Mouse (Mus musculus) left cerebral cortex, postnatal 10 days (tissue): ENCODE results near the gene Hormad1. TPM values are rescaled to one million over a fixed set of nuclear protein-coding genes. Genes with fewer than 3 reads are reported as not detected.

Experiments used
- DNase-seq, 2 experiments: peaks; one replicate each; pipeline ENCODE4 v3.0.0; 2021 to 2022; ENCODE audit warnings: low spot score in 2 of 2, mixed read lengths in 1 of 2; ENCODE audit errors: extremely low spot score in 1 of 2
- intact Hi-C: fragments of 180-260 bp; cut with DNase I; formaldehyde crosslinking; loops from one replicate; pipeline ENCODE4 v1.15.1; 2025
- total RNA-seq, 2 experiments: library from RNA; stranded (reverse); gene quantifications; 2 replicates each; pipeline ENCODE4 v1.2.3; 2021

Hormad1 gene
- total RNA-seq, 2 experiments from 2014 or later = not detected

DNA sequence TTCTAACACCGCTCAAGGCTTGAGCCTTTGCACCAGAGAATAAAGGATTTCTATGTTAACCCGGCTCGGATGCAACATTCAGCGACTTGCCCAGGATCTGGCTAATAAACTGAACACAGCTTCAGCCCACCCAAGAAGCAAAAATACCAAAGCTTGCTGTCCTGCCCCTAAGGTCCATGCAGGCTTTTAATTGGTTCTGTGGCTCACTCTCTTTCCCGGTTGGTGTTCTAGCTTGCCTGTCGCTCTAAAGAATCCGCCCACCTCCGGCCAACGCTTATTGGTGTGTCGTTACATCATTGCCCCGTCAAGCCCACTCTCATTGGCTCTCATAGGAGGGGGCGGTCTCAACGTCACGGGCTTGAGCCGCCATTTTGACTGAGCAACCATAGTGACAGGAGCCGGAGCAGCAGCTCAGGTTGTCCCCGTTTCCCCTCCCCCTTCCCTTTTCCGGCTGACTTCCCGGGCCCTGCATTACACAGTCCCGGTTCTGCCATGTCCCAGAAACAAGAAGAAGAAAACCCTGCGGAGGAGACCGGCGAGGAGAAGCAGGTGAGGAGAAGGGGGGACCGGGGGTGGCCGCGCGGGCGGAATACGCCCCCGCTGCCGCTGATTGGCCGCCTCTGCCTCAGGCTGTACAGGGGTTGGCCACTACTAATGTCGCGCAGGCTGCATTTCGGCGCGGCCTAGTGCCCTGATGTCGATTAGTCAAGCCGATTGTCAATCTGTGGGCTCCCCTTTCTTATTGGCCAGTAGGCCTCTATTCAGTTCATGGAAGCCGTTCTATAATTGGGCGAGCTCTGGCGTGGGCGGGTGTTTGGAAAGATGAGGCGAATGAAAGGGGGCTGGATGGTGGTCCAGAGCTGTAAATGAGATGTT, 65.4 kb downstream of the Hormad1 start, which contains the start of gene Ensa:
Gene Ensa, plus strand, starts transcription at position 366 of the 876 bp plus-strand sequence.
- DNase-seq = peak; percentile 99
- intact Hi-C loops = loop anchor here (10.0 kb wide), 1 partner anchor 110 kb away; no protein-coding TSS in a partner anchor

GRCm38 (mm10) chr3:95627763-95628162, 68.3 kb downstream of the Hormad1 start:
- intact Hi-C loops = loop anchor here (10.0 kb wide), 1 partner anchor 113 kb away; no protein-coding TSS in a partner anchor
- DNase-seq = peak in 1 of 2 experiments; percentile 54

DNA sequence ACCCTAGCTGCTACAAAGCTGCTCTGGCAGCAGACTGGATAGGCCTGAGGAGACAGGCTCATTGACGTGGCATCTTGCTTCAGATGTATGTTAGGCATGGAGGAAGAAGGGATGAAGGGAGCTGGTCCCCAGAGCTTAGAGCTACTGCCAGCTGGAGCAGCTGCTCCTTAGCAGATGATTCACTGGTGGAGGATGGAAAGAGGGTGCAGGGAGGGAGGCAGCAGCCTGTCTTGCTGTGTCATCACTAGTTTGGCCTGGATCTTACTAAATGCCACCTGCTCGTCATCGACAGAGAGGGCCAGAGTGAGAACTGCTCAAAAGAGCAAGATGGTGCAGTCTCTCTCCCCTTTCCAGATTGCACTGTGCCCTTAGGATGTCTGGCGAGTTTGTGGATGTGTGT, 70.3 kb downstream of the Hormad1 start:
- intact Hi-C loops = loop anchor here (10.0 kb wide), 1 partner anchor 115 kb away; no protein-coding TSS in a partner anchor
- DNase-seq = peak; percentile 40 to 42

DNA sequence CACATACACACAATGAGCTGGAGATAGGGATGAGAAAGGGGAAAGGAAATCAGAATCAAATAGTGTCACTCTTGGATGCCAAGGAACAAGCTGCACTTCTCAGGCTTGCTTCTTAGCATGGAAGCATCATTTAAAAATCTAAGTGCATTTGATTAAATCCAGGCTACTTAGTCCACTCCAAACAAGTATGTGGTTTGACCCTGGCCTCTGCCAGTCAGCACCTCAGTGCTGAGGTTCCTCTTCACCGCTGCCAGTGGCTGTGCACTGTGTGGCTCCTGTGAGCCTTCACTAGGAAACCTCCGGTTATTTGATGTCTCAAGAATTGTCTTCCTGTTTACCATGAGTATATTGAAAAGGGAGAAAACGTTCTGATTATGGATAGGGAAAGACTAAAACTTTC, 71.4 kb downstream of the Hormad1 start:
- intact Hi-C loops = no loop called here
- no peak for DNase-seq

- DNase-seq = no peak
- intact Hi-C loops = no loop called here
Measured at GRCm38 (mm10) chr3:95631304-95631703, 71.8 kb downstream of the Hormad1 start.

DNA sequence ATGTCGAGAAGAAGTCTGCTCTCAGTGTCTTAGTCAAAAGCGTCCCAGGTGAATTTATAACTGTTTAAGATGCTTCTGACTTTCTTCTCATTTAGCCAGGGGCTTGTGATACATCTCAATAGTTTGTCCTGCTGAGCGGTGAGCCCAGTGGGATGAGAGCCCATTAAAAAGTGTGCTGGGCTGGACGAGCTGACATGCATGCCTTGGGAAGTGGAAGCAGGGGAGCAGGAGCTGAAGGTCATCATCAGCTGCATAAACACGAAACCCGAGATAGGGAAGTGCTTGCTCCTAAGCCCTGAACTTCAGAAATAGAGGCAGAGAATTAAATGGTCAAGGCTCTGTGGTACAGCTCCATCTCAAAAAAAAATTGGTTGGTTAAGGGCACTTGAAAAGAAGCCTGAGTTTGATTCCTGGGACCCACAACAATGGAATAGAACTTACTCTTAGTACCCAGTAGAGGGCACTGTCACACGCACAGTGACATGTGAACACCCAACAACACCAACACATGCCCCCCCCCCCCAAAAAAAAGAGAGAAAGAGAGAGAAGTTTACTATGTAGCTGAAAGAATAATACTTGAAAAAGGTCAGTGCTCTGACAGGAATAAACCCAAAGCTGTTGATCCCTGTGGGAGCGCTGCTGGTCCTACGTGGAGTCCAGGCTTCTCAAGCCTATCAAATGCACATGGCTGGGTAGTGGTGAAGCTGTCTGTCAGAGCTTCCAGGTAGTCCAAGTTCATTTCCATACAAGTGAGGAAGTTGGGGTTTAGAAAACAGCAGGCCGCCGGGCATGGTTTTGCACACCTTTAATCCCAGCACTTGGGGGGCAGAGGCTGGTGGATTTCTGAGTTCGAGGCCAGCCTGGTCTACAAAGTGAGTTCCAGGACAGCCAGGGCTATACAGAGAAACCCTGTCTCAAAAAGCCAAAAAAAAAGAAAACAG, 73.4 kb downstream of the Hormad1 start:
- no peak for DNase-seq
- intact Hi-C loops = no loop called here

DNA sequence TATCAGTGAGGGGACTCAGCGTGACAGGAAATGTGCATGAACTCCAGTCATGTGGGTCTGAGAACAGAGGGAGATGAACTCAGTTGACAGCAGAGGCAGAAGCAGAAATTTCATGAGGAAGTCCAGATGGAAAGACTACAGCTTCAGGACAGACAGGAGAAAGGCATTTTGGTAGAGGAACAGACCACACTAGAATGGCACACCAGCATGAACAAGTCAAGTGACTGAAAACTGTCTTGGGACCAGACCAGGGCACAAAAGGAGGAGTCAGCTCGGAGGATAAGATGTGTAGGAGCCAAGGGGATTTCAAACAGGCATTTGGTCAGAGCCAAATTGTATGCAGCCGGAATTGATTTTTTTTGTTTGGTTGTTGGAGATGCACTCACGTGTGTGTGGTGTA, 76.2 kb downstream of the Hormad1 start:
- intact Hi-C loops = no loop called here
- no peak for DNase-seq

GRCm38 (mm10) chr3:95636072-95636471, 76.6 kb downstream of the Hormad1 start:
- DNase-seq = no peak
- intact Hi-C loops = no loop called here

Other genes starting within 250 kb of the Hormad1 start
- gene Cers2, start 244.9 kb upstream of the Hormad1 start, total RNA-seq = 10 to 100 TPM; 39.2 to 40.3 TPM
- 10 to 100 TPM; 46.8 to 47.2 TPM for gene Setdb1, start 202.5 kb upstream of the Hormad1 start, total RNA-seq
- gene 4930558C23Rik, start 156.8 kb upstream of the Hormad1 start, total RNA-seq = not detected
- 10 to 100 TPM; 34.1 to 36.0 TPM for gene Arnt, start 125.3 kb upstream of the Hormad1 start, total RNA-seq
- gene Ctsk, start 60.4 kb upstream of the Hormad1 start, total RNA-seq = 10 to 100 TPM; 14.5 to 18.9 TPM
- gene Ctss, start 32.9 kb upstream of the Hormad1 start, total RNA-seq = 10 to 100 TPM; 18.5 to 19.0 TPM
- 10 to 100 TPM; 16.3 to 19.5 TPM for gene Golph3l, start 29.3 kb downstream of the Hormad1 start, total RNA-seq
- gene Ensa, start 65.3 kb downstream of the Hormad1 start, total RNA-seq = 100 to 1,000 TPM; 231 to 238 TPM
- gene Mcl1, start 99.1 kb downstream of the Hormad1 start, total RNA-seq = 10 to 100 TPM; 62.2 to 63.0 TPM
- 1 to 10 TPM in 1 of 2 experiments, under 1 TPM in 1; 0.73 to 1.3 TPM for gene Adamtsl4, start 128.2 kb downstream of the Hormad1 start, total RNA-seq
- 10 to 100 TPM in 1 of 2 experiments, 1 to 10 TPM in 1; 6.6 to 12.9 TPM for gene Ecm1, start 179.9 kb downstream of the Hormad1 start, total RNA-seq
- gene Tars2, start 200.5 kb downstream of the Hormad1 start, total RNA-seq = 10 to 100 TPM; 38.0 to 38.7 TPM